Mouse (Mus musculus): Measurements from ENCODE around the gene Slco2a1. TPM values are rescaled to one million over a fixed set of nuclear protein-coding genes. Genes with fewer than 3 reads are reported as not detected.

Slco2a1 gene
- polyA plus RNA-seq, 2 experiments = 5.1 to 7.2 TPM

GRCm38 (mm10) chr9:103080211-103080610 is 91.7 kb downstream of the Slco2a1 start:
- TF ChIP-seq POLR2A (IDR thresholded peaks at IDR 0.05; ENCODE audit: borderline replicate concordance, extremely low read depth, insufficient read depth, insufficient read length) = no peak
- H3K27me3 ChIP-seq (ENCODE audit: control insufficient read depth, insufficient read depth, low read length) = no peaks in the 10 kb centered on the region

GRCm38 (mm10) chr9:103082246-103082975 is 93.9 kb downstream of the Slco2a1 start:
- no peaks in the 10 kb centered on the region for H3K4me1 ChIP-seq (ENCODE audit: control insufficient read depth, insufficient read depth, low read length)
- H3K27ac ChIP-seq (replicated peaks; ENCODE audit: low read depth, low read length) = no peak overlapping the region
- H3K36me3 ChIP-seq (ENCODE audit: control insufficient read depth, insufficient read depth, low read length) = no peaks in the 10 kb centered on the region
- no peak for DNase-seq (ENCODE audit: low spot score)
- no peak for TF ChIP-seq POLR2A (IDR thresholded peaks at IDR 0.05; ENCODE audit: borderline replicate concordance, extremely low read depth, insufficient read depth, insufficient read length)
- H3K9me3 ChIP-seq (ENCODE audit: control insufficient read depth, low read length) = no peaks in the 10 kb centered on the region
- H3K9ac ChIP-seq (ENCODE audit: low read depth, low read length, severe bottlenecking) = no peak overlapping the region
- no peak overlapping the region for H3K4me3 ChIP-seq (replicated peaks; ENCODE audit: low read length)
- H3K4me2 ChIP-seq (replicated peaks; ENCODE audit: low read depth, low read length, severe bottlenecking) = no peak overlapping the region
- no peak for ATAC-seq (ENCODE audit: low FRiP score, low read depth)
- H3K27me3 ChIP-seq (ENCODE audit: control insufficient read depth, insufficient read depth, low read length) = no peaks in the 10 kb centered on the region
- 73% methylated on average over 8 of the region's 8 CpGs for WGBS

More at GRCm38 (mm10) chr9:103080211-103080610, 91.7 kb downstream of the Slco2a1 start:
- no peak overlapping the region for H3K4me2 ChIP-seq (replicated peaks; ENCODE audit: low read depth, low read length, severe bottlenecking)
- H3K27ac ChIP-seq (replicated peaks; ENCODE audit: low read depth, low read length) = no peak overlapping the region
- no peak overlapping the region for H3K4me3 ChIP-seq (replicated peaks; ENCODE audit: low read length)
- no peak overlapping the region for H3K9ac ChIP-seq (ENCODE audit: low read depth, low read length, severe bottlenecking)
- WGBS = 89% methylated on average over 3 of the region's 3 CpGs
- H3K4me1 ChIP-seq (ENCODE audit: control insufficient read depth, insufficient read depth, low read length) = no peaks in the 10 kb centered on the region
- DNase-seq (ENCODE audit: low spot score) (no peak), ATAC-seq (ENCODE audit: low FRiP score, low read depth) (no peak)
- no peaks in the 10 kb centered on the region for H3K36me3 ChIP-seq (ENCODE audit: control insufficient read depth, insufficient read depth, low read length)
- no peaks in the 10 kb centered on the region for H3K9me3 ChIP-seq (ENCODE audit: control insufficient read depth, low read length)

GRCm38 (mm10) chr9:103083405-103083804 is 94.9 kb downstream of the Slco2a1 start:
- no peak for TF ChIP-seq POLR2A (IDR thresholded peaks at IDR 0.05; ENCODE audit: borderline replicate concordance, extremely low read depth, insufficient read depth, insufficient read length)
- DNase-seq (ENCODE audit: low spot score) = no peak
- no peak overlapping the region for H3K9ac ChIP-seq (ENCODE audit: low read depth, low read length, severe bottlenecking)
- no peak overlapping the region for H3K27ac ChIP-seq (replicated peaks; ENCODE audit: low read depth, low read length)
- H3K27me3 ChIP-seq (ENCODE audit: control insufficient read depth, insufficient read depth, low read length) = no peaks in the 10 kb centered on the region
- H3K4me2 ChIP-seq (replicated peaks; ENCODE audit: low read depth, low read length, severe bottlenecking) = no peak overlapping the region
- no peaks in the 10 kb centered on the region for H3K36me3 ChIP-seq (ENCODE audit: control insufficient read depth, insufficient read depth, low read length)
- no peak for ATAC-seq (ENCODE audit: low FRiP score, low read depth)
- no peak overlapping the region for H3K4me3 ChIP-seq (replicated peaks; ENCODE audit: low read length)
- 68% methylated on average over 3 of the region's 3 CpGs for WGBS
- no peaks in the 10 kb centered on the region for H3K9me3 ChIP-seq (ENCODE audit: control insufficient read depth, low read length)
- H3K4me1 ChIP-seq (ENCODE audit: control insufficient read depth, insufficient read depth, low read length) = no peaks in the 10 kb centered on the region

- Histone ChIP-seq H3K9me3 (ENCODE audit: control insufficient read depth, low read length) (no peaks in the 10 kb centered on the region), H3K27ac (replicated peaks; ENCODE audit: low read depth, low read length) (no peak overlapping the region), H3K4me3 (replicated peaks; ENCODE audit: low read length) (no peak overlapping the region), H3K27me3 (ENCODE audit: control insufficient read depth, insufficient read depth, low read length) (no peaks in the 10 kb centered on the region), H3K4me1 (ENCODE audit: control insufficient read depth, insufficient read depth, low read length) (peaks cover 3% of the 10 kb centered on the region; the same call in 1 of the 2 replicates), H3K4me2 (replicated peaks; ENCODE audit: low read depth, low read length, severe bottlenecking) (no peak overlapping the region), H3K36me3 (ENCODE audit: control insufficient read depth, insufficient read depth, low read length) (no peaks in the 10 kb centered on the region), H3K9ac (ENCODE audit: low read depth, low read length, severe bottlenecking) (no peak overlapping the region)
- no peak for DNase-seq (ENCODE audit: low spot score)
- 94% methylated on average over 6 of the region's 6 CpGs for WGBS
- no peak for ATAC-seq (ENCODE audit: low FRiP score, low read depth)
- no peak for TF ChIP-seq POLR2A (IDR thresholded peaks at IDR 0.05; ENCODE audit: borderline replicate concordance, extremely low read depth, insufficient read depth, insufficient read length)
Observed at GRCm38 (mm10) chr9:103086736-103087135, 98.2 kb downstream of the Slco2a1 start.

GRCm38 (mm10) chr9:103087301-103087700 is 98.8 kb downstream of the Slco2a1 start:
- no peak overlapping the region for H3K4me3 ChIP-seq (replicated peaks; ENCODE audit: low read length)

More at GRCm38 (mm10) chr9:103087301-103087700, 98.8 kb downstream of the Slco2a1 start:
- Histone ChIP-seq H3K36me3 (ENCODE audit: control insufficient read depth, insufficient read depth, low read length) (no peaks in the 10 kb centered on the region), H3K4me1 (ENCODE audit: control insufficient read depth, insufficient read depth, low read length) (peaks cover 6% of the 10 kb centered on the region; the same call in 1 of the 2 replicates), H3K9ac (ENCODE audit: low read depth, low read length, severe bottlenecking) (no peak overlapping the region), H3K27me3 (ENCODE audit: control insufficient read depth, insufficient read depth, low read length) (no peaks in the 10 kb centered on the region), H3K4me2 (replicated peaks; ENCODE audit: low read depth, low read length, severe bottlenecking) (no peak overlapping the region), H3K27ac (replicated peaks; ENCODE audit: low read depth, low read length) (no peak overlapping the region), H3K9me3 (ENCODE audit: control insufficient read depth, low read length) (no peaks in the 10 kb centered on the region)
- TF ChIP-seq POLR2A (IDR thresholded peaks at IDR 0.05; ENCODE audit: borderline replicate concordance, extremely low read depth, insufficient read depth, insufficient read length) = no peak
- ATAC-seq (ENCODE audit: low FRiP score, low read depth) (no peak), DNase-seq (ENCODE audit: low spot score) (no peak)
- WGBS = 44% methylated on average over 8 of the region's 8 CpGs
